Mouse (Mus musculus) heart, embryonic 13.5 days (tissue): Measurements from ENCODE around the gene Rfx4. TPM values are rescaled to one million over a fixed set of nuclear protein-coding genes. Genes with fewer than 3 reads are reported as not detected.

Experiments
- ATAC-seq: fragments of 200-750 bp; cut with Nextera tagmentation; 2 replicates; pipeline ENCODE4 v1.8.0; 2017; ENCODE audit warnings: moderate TSS enrichment; ENCODE audit not compliant: insufficient number of reproducible peaks, low FRiP score, low TSS enrichment; ENCODE audit errors: extremely low read depth
- H3K27ac ChIP-seq: fragments of 300-500 bp; sonication (generic); replicated peaks from 2 replicates; pipeline ENCODE4 v1.5.1; 2015; ENCODE audit warnings: moderate library complexity, mild to moderate bottlenecking, inconsistent platforms
- H3K27me3 ChIP-seq: fragments of 300-500 bp; sonication (generic); replicated peaks from 2 replicates; pipeline ENCODE4 v1.6.1; 2015; ENCODE audit warnings: mild to moderate bottlenecking, inconsistent platforms
- H3K36me3 ChIP-seq: fragments of 300-500 bp; sonication (generic); 2 replicates; pipeline ENCODE4 v1.6.1; 2015; ENCODE audit warnings: mild to moderate bottlenecking, inconsistent platforms
- H3K4me1 ChIP-seq: fragments of 300-500 bp; sonication (generic); 2 replicates; pipeline ENCODE4 v1.6.1; 2015; ENCODE audit warnings: inconsistent platforms
- H3K4me2 ChIP-seq: fragments of 300-500 bp; sonication (generic); 2 replicates; pipeline ENCODE4 v1.6.1; 2015; ENCODE audit warnings: inconsistent platforms, mild to moderate bottlenecking, moderate library complexity
- H3K4me3 ChIP-seq: fragments of 300-500 bp; sonication (generic); 2 replicates; pipeline ENCODE4 v1.5.1; 2015; ENCODE audit warnings: moderate library complexity, mild to moderate bottlenecking, inconsistent platforms
- H3K9ac ChIP-seq: fragments of 300-500 bp; sonication (generic); 2 replicates; pipeline ENCODE4 v1.6.1; 2015; ENCODE audit warnings: inconsistent platforms, mild to moderate bottlenecking, moderate library complexity
- H3K9me3 ChIP-seq: fragments of 300-500 bp; sonication (generic); 2 replicates; pipeline ENCODE4 v1.6.1; 2016; ENCODE audit warnings: inconsistent platforms
- WGBS: fragments of 180-500 bp; shearing (Covaris S2); methylation state at CpG from one replicate; pipeline ENCODE4 v1.1.7; 2015; ENCODE audit warnings: mixed read lengths; 5-methylcytosine and 5-hydroxymethylcytosine counted together
- polyA plus RNA-seq: library from polyadenylated mRNA; unstranded; fragments of >200 nt; fragmentation: Nextera tagmentation; extraction: Ambion mirVana; gene quantifications from 2 replicates; pipeline ENCODE4 v1.2.1, GENCODE M21; 2015

Gene Rfx4
- polyA plus RNA-seq, 1 experiment from 2014 or later = not detected

- no peak overlapping the region for H3K4me2 ChIP-seq
- WGBS = 86% methylated on average over 3 of the region's 3 CpGs
- peaks cover 16% of the 10 kb centered on the region for H3K36me3 ChIP-seq
- no peak overlapping the region for H3K4me3 ChIP-seq
- ATAC-seq = no peak
- H3K27ac ChIP-seq = peak overlapping the region; percentile 48; the same call in 1 of the 2 replicates
- no peaks in the 10 kb centered on the region for H3K27me3 ChIP-seq
- no peak overlapping the region for H3K9ac ChIP-seq
- no peaks in the 10 kb centered on the region for H3K9me3 ChIP-seq
- peaks cover 37% of the 10 kb centered on the region for H3K4me1 ChIP-seq
These were observed 189.8 kb downstream of the Rfx4 start for GRCm38 (mm10) chr10:84945692-84946091.

GRCm38 (mm10) chr10:84948970-84949683, 193.3 kb downstream of the Rfx4 start:
- peaks cover 31% of the 10 kb centered on the region for H3K4me1 ChIP-seq
- no peak overlapping the region; the same call in 1 of the 2 replicates for H3K27ac ChIP-seq
- ATAC-seq = no peak
- peaks cover 35% of the 10 kb centered on the region for H3K36me3 ChIP-seq
- H3K4me2 ChIP-seq = no peak overlapping the region
- no peaks in the 10 kb centered on the region for H3K27me3 ChIP-seq
- WGBS = 57% methylated on average over 8 of the region's 8 CpGs
- H3K9me3 ChIP-seq = no peaks in the 10 kb centered on the region
- H3K9ac ChIP-seq = no peak overlapping the region
- no peak overlapping the region for H3K4me3 ChIP-seq

GRCm38 (mm10) chr10:84949684-84950010, 193.8 kb downstream of the Rfx4 start:
- ATAC-seq = no peak
- H3K9ac ChIP-seq = no peak overlapping the region
- 80% methylated on average over 3 of the region's 3 CpGs for WGBS

GRCm38 (mm10) chr10:84950384-84950783, 194.5 kb downstream of the Rfx4 start:
- Histone ChIP-seq H3K27me3 (no peaks in the 10 kb centered on the region), H3K4me3 (no peak overlapping the region), H3K4me1 (peaks cover 31% of the 10 kb centered on the region), H3K36me3 (peaks cover 35% of the 10 kb centered on the region), H3K4me2 (no peak overlapping the region), H3K27ac (no peak overlapping the region), H3K9me3 (no peaks in the 10 kb centered on the region), H3K9ac (no peak overlapping the region)
- WGBS = 73% methylated on average over 4 of the region's 4 CpGs
- no peak for ATAC-seq

More at GRCm38 (mm10) chr10:84949684-84950010, 193.8 kb downstream of the Rfx4 start:
- Histone ChIP-seq H3K4me3 (no peak overlapping the region), H3K4me1 (peaks cover 31% of the 10 kb centered on the region), H3K4me2 (no peak overlapping the region), H3K27me3 (no peaks in the 10 kb centered on the region), H3K27ac (no peak overlapping the region; the same call in 1 of the 2 replicates), H3K36me3 (peaks cover 35% of the 10 kb centered on the region), H3K9me3 (no peaks in the 10 kb centered on the region)

DNA sequence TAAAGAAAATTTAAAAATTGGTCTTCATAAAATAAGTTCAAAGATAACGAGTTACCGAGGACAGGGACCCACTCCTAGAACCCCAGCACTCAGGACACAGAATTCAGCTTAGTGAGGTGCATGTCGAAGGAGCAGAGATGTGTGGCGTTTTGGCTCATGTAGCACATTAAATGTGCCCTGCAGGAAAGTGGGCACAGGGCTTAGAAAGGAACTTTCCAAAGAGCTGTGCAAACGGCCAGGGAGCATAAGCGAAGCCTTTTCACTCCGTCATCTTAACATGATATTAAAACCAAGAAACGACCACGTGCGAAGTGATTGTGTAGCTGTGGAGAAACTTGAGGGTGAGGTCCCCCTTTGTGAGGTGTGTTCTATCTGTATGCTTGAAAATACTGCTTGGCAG, 198.4 kb downstream of the Rfx4 start:
- Histone ChIP-seq H3K4me2 (no peak overlapping the region), H3K9ac (no peak overlapping the region), H3K36me3 (peaks cover 34% of the 10 kb centered on the region), H3K27ac (no peak overlapping the region), H3K27me3 (no peaks in the 10 kb centered on the region), H3K4me1 (peaks cover 19% of the 10 kb centered on the region), H3K4me3 (no peak overlapping the region), H3K9me3 (no peaks in the 10 kb centered on the region)
- ATAC-seq = no peak
- 90% methylated on average over 10 of the region's 10 CpGs for WGBS

Other genes starting within 250 kb of the Rfx4 start
- gene Ckap4, start 222.0 kb upstream of the Rfx4 start, polyA plus RNA-seq = 87.9 and 91.5 TPM in 2 replicates
- gene Tcp11l2, start 179.4 kb upstream of the Rfx4 start, polyA plus RNA-seq = 27.9 and 30.6 TPM in 2 replicates
- gene Polr3b, start 133.8 kb upstream of the Rfx4 start, polyA plus RNA-seq = 9.4 and 10.7 TPM in 2 replicates
- 14.3 and 15.4 TPM in 2 replicates for gene Ric8b, start 161.6 kb downstream of the Rfx4 start, polyA plus RNA-seq